ENCODE assay signal across 8 mouse cellular contexts in the genomic region with DNA sequence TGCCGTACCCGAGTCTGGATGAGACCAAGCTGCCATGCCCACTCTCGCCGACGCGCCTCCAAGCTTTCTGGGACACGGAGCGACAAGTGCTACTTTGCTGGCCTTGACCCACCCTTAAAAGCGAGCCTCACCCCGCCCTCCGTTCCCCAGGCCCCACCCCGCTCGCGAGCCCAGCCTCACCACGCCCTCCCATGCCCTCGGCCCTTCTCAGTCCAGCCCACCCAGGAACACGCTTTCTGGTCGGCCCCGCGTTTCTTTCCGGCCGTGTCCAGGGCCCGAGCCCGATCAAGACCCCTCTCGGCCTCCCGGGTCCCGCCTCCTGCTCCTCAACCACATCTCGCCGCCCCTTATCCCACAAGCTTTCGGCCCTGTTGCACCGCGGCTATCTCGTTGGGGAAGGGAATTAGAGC. TPM values are rescaled to one million over a fixed set of nuclear protein-coding genes. Genes with fewer than 3 reads are reported as not detected.
DNase-seq lines count a peak whose midpoint lies in the region; ATAC-seq and TF ChIP-seq lines count a peak whose summit lies in the region.

No protein-coding gene starts in this region.

- H3K27ac ChIP-seq in ES-Bruce4 (ENCODE audit: insufficient read depth, low read length), result peak overlapping the region; percentile 81
- H3K27ac ChIP-seq in forebrain, embryonic 13.5 days, result peak overlapping the region; percentile 93

- H3K9me3 ChIP-seq in ES-Bruce4 (replicated peaks; ENCODE audit: control insufficient read depth, insufficient read depth, low read length, poor library complexity, severe bottlenecking), result no peaks in the 10 kb centered on the region
- H3K9me3 ChIP-seq in forebrain, embryonic 13.5 days (replicated peaks), result no peaks in the 10 kb centered on the region

- H3K4me3 ChIP-seq in ES-Bruce4 (ENCODE audit: low read depth, low read length), result peak overlapping the region; percentile 83
- H3K4me3 ChIP-seq in forebrain, embryonic 13.5 days, result peak overlapping the region; percentile 88

- intact Hi-C loops in heart, postnatal 10 days (cut with DNase I), result no loop called here

- under 1% methylated on average over 33 of the region's 33 CpGs for WGBS in forebrain, embryonic 13.5 days

- H3K4me1 ChIP-seq in ES-Bruce4 (ENCODE audit: control insufficient read depth, insufficient read depth, low read length), result peaks cover 2% of the 10 kb centered on the region
- peaks cover 52% of the 10 kb centered on the region for H3K4me1 ChIP-seq in forebrain, embryonic 13.5 days

- TF ChIP-seq EP300 in ES-Bruce4 (IDR thresholded peaks at IDR 0.05; ENCODE audit: insufficient read depth, low read depth, low read length), result no peak

- DNase-seq in adrenal gland, postnatal 36 days, result peak; percentile 96
- DNase-seq in heart, postnatal 10 days, result peak; percentile 93 to 94
- DNase-seq in kidney, postnatal 4 days, result peak; percentile 93 to 95
- DNase-seq in lung, postnatal 14 days, result peak; percentile 91
- peak; percentile 76 for DNase-seq in ovary, postnatal 14 days (ENCODE audit: low spot score)
- DNase-seq in thymus, postnatal 4 days, result peak; percentile 79

- peak; percentile 68 for TF ChIP-seq POLR2A in ES-Bruce4 (IDR thresholded peaks at IDR 0.05; ENCODE audit: insufficient read depth, low read length)

- peak; percentile 28 for ATAC-seq in forebrain, embryonic 13.5 days

- peak overlapping the region; percentile 85 for H3K9ac ChIP-seq in ES-Bruce4 (ENCODE audit: low read depth, poor library complexity, severe bottlenecking)
- H3K9ac ChIP-seq in forebrain, embryonic 13.5 days, result peak overlapping the region; percentile 92

- H3K36me3 ChIP-seq in ES-Bruce4 (ENCODE audit: control insufficient read depth, insufficient read depth, low read length, poor library complexity, severe bottlenecking), result peaks cover 22% of the 10 kb centered on the region
- peaks cover 24% of the 10 kb centered on the region for H3K36me3 ChIP-seq in forebrain, embryonic 13.5 days (ENCODE audit: poor library complexity, severe bottlenecking)

- H3K27me3 ChIP-seq in ES-Bruce4 (ENCODE audit: control insufficient read depth, insufficient read depth, low read length, poor library complexity, severe bottlenecking), result no peaks in the 10 kb centered on the region
- H3K27me3 ChIP-seq in forebrain, embryonic 13.5 days, result peaks cover 3% of the 10 kb centered on the region; the same call in 1 of the 2 replicates

- peak overlapping the region; percentile 86 for H3K4me2 ChIP-seq in forebrain, embryonic 13.5 days

- no peak for TF ChIP-seq CTCF in ES-Bruce4 (IDR thresholded peaks at IDR 0.05; ENCODE audit: low read depth, low read length)

RNA-seq across cellular contexts. Expression of a gene that starts 0.4 kb away (rescaled TPM):
- 181 and 194 TPM in 2 replicates for polyA plus RNA-seq in ES-Bruce4 (2011; ENCODE audit: insufficient read depth, insufficient read length, low read depth, missing spikeins)
- total RNA-seq in adrenal gland, postnatal 36 days (2021), result 100 to 1,000 TPM; 526 to 605 TPM
- 49.0 and 56.2 TPM in 2 replicates for polyA plus RNA-seq in forebrain, embryonic 13.5 days (2015; fragmentation: Nextera tagmentation; extraction: Ambion mirVana)
- total RNA-seq in heart, postnatal 10 days (2021), result 100 to 1,000 TPM; 302 to 348 TPM

RNA-seq across cellular contexts. Expression of a gene that starts 20.3 kb away (rescaled TPM):
- polyA plus RNA-seq in ES-Bruce4 (2011; ENCODE audit: insufficient read depth, insufficient read length, low read depth, missing spikeins), result 23.9 and 26.2 TPM in 2 replicates
- 10 to 100 TPM; 57.4 to 63.3 TPM for total RNA-seq in adrenal gland, postnatal 36 days (2021)
- polyA plus RNA-seq in forebrain, embryonic 13.5 days (2015; fragmentation: Nextera tagmentation; extraction: Ambion mirVana), result 12.3 and 13.8 TPM in 2 replicates
- 10 to 100 TPM; 43.8 to 50.3 TPM for total RNA-seq in heart, postnatal 10 days (2021)

RNA-seq across cellular contexts. Expression of a gene that starts 40.5 kb away (rescaled TPM):
- 201 and 202 TPM in 2 replicates for polyA plus RNA-seq in ES-Bruce4 (2011; ENCODE audit: insufficient read depth, insufficient read length, low read depth, missing spikeins)
- 10 to 100 TPM; 77.2 to 78.2 TPM for total RNA-seq in adrenal gland, postnatal 36 days (2021)
- 156 and 175 TPM in 2 replicates for polyA plus RNA-seq in forebrain, embryonic 13.5 days (2015; fragmentation: Nextera tagmentation; extraction: Ambion mirVana)
- 10 to 100 TPM; 46.2 to 59.2 TPM for total RNA-seq in heart, postnatal 10 days (2021)

RNA-seq across cellular contexts. Expression of a gene that starts 52.0 kb away (rescaled TPM):
- polyA plus RNA-seq in ES-Bruce4 (2011; ENCODE audit: insufficient read depth, insufficient read length, low read depth, missing spikeins), result 27.3 and 31.1 TPM in 2 replicates
- total RNA-seq in adrenal gland, postnatal 36 days (2021), result 10 to 100 TPM; 21.1 to 35.0 TPM
- 36.2 and 43.0 TPM in 2 replicates for polyA plus RNA-seq in forebrain, embryonic 13.5 days (2015; fragmentation: Nextera tagmentation; extraction: Ambion mirVana)
- 10 to 100 TPM; 14.6 to 15.1 TPM for total RNA-seq in heart, postnatal 10 days (2021)

Comparison
In these comparisons a context has a peak if more than half of its experiments do, and no peak if none do; other contexts are left out.
1. Peak in every context shown above with its lines: DNase-seq, ATAC-seq, H3K4me3 ChIP-seq and H3K27ac ChIP-seq.